Mouse (Mus musculus): ENCODE measurements around the gene Ptcra. TPM values are rescaled to one million over a fixed set of nuclear protein-coding genes. Genes with fewer than 3 reads are reported as not detected.

Ptcra gene
- not detected in 2 replicates for total RNA-seq (2023)

GRCm38 (mm10) chr17:46763544-46763943 lies at the start of gene Ptcra:
Gene Ptcra (minus strand): TSS chr17:46763712.

GRCm38 (mm10) chr17:46782341-46783221 lies 19.1 kb upstream of the Ptcra start, which contains the start of gene Rpl7l1:
Gene Rpl7l1 (minus strand): TSS chr17:46782672.

GRCm38 (mm10) chr17:46772404-46773277 lies 9.1 kb upstream of the Ptcra start, which contains the start of gene 2310039H08Rik:
Gene 2310039H08Rik (plus strand): TSS chr17:46772635.

GRCm38 (mm10) chr17:46751794-46752556 lies 11.5 kb downstream of the Ptcra start, which contains the start of gene Cnpy3:
Gene Cnpy3 (minus strand): TSS chr17:46752214.

GRCm38 (mm10) chr17:46728904-46729318 lies 34.6 kb downstream of the Ptcra start, which contains the start of gene Gnmt:
Gene Gnmt (minus strand): TSS chr17:46729168.

GRCm38 (mm10) chr17:46710959-46711597 lies 52.4 kb downstream of the Ptcra start, which contains the start of gene Pex6:
Gene Pex6 (plus strand): TSS chr17:46711463.

Other genes starting within 250 kb of the Ptcra start
- 3.0 and 4.5 TPM in 2 replicates for gene Cul9, start 217.3 kb downstream of the Ptcra start, total RNA-seq (2023)
- 41.9 and 58.0 TPM in 2 replicates for gene Srf, start 207.5 kb downstream of the Ptcra start, total RNA-seq (2023)
- 0.11 and 0.38 TPM in 2 replicates for gene Ptk7, start 134.2 kb downstream of the Ptcra start, total RNA-seq (2023)
- 28.2 and 32.4 TPM in 2 replicates for gene Klc4, start 117.7 kb downstream of the Ptcra start, total RNA-seq (2023)
- gene Mrpl2, start 117.5 kb downstream of the Ptcra start, total RNA-seq (2023) = 15.6 and 21.9 TPM in 2 replicates
- 1.2 and 3.0 TPM in 2 replicates for gene Cul7, start 113.4 kb downstream of the Ptcra start, total RNA-seq (2023)
- gene Rrp36, start 89.4 kb downstream of the Ptcra start, total RNA-seq (2023) = 8.5 and 14.2 TPM in 2 replicates
- gene Mea1, start 84.9 kb downstream of the Ptcra start, total RNA-seq (2023) = 34.1 and 39.8 TPM in 2 replicates
- gene Klhdc3, start 82.8 kb downstream of the Ptcra start, total RNA-seq (2023) = 37.8 and 49.3 TPM in 2 replicates
- gene Ppp2r5d, start 58.6 kb downstream of the Ptcra start, total RNA-seq (2023) = 26.0 and 27.5 TPM in 2 replicates
- 18.7 and 24.4 TPM in 2 replicates for gene Pex6, start 52.2 kb downstream of the Ptcra start, total RNA-seq (2023)
- gene Gnmt, start 34.5 kb downstream of the Ptcra start, total RNA-seq (2023) = 3.2 and 3.7 TPM in 2 replicates
- 77.2 and 118 TPM in 2 replicates for gene Cnpy3, start 11.5 kb downstream of the Ptcra start, total RNA-seq (2023)
- 8.1 and 10.7 TPM in 2 replicates for gene 2310039H08Rik, start 8.9 kb upstream of the Ptcra start, total RNA-seq (2023)
- 36.0 and 45.6 TPM in 2 replicates for gene Rpl7l1, start 19.0 kb upstream of the Ptcra start, total RNA-seq (2023)
- gene Bicral, start 94.8 kb upstream of the Ptcra start, total RNA-seq (2023) = 26.0 and 32.4 TPM in 2 replicates
- 13.0 and 20.4 TPM in 2 replicates for gene Tbcc, start 127.0 kb upstream of the Ptcra start, total RNA-seq (2023)
- not detected in 2 replicates for gene Prph2, start 146.7 kb upstream of the Ptcra start, total RNA-seq (2023)
- gene Ubr2, start 246.8 kb upstream of the Ptcra start, total RNA-seq (2023) = 61.4 and 80.0 TPM in 2 replicates

Data from neutrophil, adult 65 days (primary cell).